Mouse (Mus musculus): Measurements from ENCODE around the gene Smpd3.

Smpd3 gene

DNA sequence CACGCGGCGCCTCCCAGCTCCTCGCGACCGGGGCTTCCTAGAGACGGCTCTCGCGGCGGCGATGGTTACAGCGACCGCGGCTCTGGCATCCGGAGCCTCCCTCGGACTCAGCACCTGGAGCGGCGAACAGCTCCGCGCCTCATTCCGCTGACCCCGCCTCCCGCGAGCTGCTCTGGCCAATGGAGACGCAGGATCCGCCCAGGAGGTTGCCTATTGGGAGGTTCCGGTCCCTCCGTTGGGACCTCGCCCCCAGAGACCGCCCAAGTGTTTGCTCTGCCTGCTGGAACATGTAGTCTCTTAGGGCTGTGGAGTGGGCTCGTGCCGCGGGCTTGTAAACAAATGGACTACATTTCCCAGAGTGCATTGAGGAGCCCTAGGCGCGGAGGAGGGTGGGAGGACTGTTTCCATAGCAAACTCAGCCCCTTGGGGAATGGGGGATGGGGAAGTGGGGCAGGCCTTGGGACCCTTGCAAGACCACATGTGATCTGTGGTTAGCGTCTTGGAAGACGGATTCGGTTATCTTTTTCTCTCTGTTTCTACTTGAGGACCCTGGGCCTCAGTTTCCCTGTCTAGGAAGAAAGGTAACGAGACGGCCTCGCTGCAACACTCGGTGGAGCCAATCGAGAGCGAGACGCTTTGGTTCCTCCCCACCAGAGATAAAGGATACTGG, at the start of gene Smpd3:
TSS of gene Smpd3 (minus strand) at position 137 of the 670 bp plus-strand sequence.
- TF ChIP-seq GATA4 (IDR thresholded peaks at IDR 0.05; ENCODE audit: insufficient replicate concordance, low read length): no peak

DNA sequence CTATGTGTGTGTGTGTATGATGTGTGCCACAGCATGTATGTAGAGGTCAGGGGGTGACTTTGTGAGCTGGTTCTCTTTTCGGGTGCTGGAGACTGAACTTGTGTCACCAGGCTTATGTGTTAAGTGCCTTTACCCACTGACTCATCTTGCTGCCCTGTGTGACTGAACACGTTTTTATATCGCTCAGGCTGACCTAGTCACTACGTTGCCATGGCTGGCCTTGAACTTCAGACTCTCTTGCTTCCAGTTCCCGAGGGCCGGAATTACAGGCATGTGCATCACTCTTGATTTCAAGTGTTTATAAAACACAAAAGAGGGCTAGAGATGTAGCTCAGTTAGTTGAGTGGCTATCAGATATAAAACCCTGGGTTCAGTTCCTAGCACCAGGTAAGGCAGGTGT, 43.2 kb upstream of the Smpd3 start:
- TF ChIP-seq GATA4 (IDR thresholded peaks at IDR 0.05; ENCODE audit: insufficient replicate concordance, low read length): no peak

DNA sequence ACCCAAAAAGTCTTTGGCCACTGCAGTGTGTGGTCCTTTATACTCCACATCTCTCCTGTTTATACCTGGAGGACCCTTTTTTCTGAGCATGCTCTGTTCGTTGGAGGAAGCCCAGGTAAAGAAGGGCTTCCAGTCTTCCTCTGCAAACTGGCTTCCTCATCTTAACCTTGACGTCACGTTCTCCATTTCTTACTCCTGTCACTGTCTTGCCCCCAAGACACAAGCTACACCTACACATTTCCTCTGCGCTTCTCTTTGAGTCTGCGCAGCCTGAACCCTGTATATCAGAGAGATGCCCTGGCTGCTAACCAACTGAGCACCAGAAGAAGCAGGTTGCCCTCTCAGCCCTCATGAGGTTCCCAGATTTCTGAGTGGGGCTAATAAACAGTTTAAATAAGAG, 41.6 kb upstream of the Smpd3 start:
- no peak for TF ChIP-seq GATA4 (IDR thresholded peaks at IDR 0.05; ENCODE audit: insufficient replicate concordance, low read length)

DNA sequence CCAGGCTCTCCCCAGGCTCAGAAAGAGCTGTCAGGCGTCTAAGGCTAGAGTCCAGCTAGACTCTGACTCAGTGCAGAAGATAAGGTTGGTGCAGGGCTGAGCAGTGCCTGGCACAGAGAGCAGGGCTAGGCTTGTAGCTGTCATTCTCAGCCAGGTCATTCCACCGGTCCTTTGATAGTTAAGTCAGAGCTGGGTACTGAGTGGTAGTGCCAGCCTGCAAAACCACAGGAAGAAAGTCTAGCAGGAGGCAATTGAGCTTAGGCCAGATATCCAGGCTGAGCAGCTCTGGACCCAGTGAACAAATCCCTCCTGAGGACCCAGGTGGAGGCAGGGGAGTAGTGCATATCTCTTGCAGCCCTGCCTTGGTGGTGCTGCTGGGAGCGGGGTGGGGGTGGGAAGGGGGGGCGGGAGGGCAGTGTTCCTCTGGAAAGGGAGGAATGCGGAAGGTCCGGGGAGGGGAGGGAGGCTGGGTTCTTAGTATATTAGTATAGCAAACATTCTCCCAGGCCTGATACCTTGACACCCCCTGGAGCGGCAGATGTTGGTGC, 40.8 kb upstream of the Smpd3 start:
- no peak for TF ChIP-seq GATA4 (IDR thresholded peaks at IDR 0.05; ENCODE audit: insufficient replicate concordance, low read length)

DNA sequence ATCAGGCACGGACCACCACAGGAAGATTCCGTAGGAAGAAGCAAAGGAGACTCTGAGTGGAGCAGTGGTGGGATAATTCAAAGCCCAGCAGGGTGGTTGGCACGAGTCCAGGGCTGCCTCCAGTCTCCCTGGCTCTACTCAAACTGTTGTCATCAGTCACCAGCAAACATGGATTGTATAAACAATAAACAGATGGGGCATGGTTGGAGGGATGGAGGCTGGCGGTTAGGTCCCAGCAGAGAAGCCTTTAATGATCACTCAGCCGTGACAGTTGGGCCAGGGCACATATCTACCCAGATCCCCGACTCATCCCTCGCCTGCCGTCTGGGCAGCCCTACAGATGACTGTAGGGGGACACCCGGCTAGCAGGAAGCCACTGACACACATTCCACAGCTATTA, 39.1 kb upstream of the Smpd3 start:
- TF ChIP-seq GATA4 (IDR thresholded peaks at IDR 0.05; ENCODE audit: insufficient replicate concordance, low read length): no peak

DNA sequence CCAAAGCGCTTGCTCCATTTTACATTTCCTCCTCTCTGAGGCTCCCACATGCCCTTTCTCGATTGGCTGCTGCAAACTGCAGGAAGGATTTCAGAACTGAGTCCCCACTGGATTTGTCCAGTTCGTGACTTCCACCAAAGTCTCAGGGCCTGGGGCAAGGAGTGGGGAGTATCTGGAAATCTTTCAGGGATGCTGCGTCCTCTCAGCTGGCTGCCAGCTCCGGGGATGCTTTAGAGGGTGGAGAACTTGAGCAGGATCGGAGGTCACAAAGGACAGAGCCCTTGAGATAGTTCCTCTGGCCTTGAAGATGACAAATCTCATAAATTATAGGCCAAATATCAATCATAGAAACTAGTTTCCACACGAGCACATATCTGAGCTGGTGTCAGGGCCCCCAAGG, 38.2 kb upstream of the Smpd3 start:
- no peak for TF ChIP-seq GATA4 (IDR thresholded peaks at IDR 0.05; ENCODE audit: insufficient replicate concordance, low read length)

DNA sequence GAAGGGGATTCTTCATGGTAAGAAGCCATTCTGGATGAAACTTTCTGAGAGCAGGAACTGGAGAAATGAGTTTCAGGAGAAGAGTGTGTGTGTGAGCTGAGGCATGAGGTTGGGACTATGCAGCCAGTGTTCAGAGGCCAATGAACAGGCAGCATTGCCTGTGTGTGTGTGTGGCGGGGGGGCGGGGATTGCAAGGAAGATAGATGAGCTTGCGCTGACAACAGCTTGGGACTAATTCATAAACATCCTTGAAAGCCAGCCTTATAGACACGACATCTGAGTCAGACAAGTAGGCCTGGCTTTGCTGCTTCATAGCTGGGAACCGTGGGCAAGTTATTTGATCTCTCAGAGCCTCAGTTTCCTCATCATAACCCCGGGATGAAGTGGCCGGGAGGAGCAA, 31.3 kb upstream of the Smpd3 start:
- TF ChIP-seq GATA4 (IDR thresholded peaks at IDR 0.05; ENCODE audit: insufficient replicate concordance, low read length): no peak

DNA sequence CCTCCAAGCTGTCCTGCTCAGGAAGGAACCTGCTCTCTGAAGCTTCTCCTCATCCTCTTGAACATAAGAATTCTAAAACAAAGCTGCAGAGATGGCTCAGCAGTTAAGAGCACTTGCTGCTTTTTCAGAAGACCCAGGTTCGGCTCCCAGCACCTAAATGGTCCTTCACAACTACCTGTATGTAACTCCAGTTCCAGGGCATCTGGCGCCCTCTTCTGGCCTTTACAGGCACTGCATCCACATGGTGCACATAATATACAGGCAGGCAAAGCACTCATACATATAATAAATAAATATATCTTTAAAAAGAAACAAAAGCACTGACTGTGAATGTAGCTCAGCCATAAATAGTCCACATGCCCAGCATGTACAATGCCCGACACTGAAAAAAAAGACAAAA, 30.7 kb upstream of the Smpd3 start:
- no peak for TF ChIP-seq GATA4 (IDR thresholded peaks at IDR 0.05; ENCODE audit: insufficient replicate concordance, low read length)

DNA sequence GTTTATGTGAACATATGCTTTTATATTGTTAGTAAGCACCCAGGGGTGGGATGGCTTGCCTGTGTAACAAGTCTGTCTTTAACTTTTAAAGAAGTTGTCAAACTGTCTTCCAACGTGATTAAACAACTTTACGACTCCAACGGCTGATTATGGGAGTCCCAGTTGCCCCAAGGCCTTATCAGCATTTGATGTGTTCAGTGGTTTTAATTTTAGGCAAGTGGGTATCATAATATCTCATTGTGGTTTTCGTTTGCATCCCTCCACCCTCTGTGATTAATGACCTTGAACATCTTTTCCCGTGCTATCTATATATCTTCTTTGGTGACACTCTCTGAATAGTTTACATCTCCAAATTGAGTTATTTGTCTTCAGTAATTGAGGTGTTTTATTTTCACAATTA, 27.0 kb upstream of the Smpd3 start:
- no peak for TF ChIP-seq GATA4 (IDR thresholded peaks at IDR 0.05; ENCODE audit: insufficient replicate concordance, low read length)

DNA sequence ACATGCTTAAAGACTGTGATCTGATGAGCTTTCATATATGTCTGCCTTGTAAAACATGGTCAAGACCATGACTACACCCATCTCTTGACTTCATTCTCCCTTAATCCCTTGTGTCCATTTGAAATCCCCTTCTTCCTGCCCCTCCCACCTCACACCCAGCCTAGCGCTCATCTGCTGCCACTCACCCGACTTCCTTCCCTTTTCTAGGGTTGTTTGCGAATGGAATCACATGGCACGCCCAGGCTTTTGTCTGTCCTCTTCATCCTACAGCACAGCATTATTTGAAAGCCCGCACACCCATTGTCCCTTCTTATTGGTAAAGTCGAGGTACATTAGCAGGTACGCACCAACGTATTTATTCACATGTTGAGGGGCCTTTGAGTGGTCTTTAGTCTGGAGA, 26.5 kb upstream of the Smpd3 start:
- no peak for TF ChIP-seq GATA4 (IDR thresholded peaks at IDR 0.05; ENCODE audit: insufficient replicate concordance, low read length)

DNA sequence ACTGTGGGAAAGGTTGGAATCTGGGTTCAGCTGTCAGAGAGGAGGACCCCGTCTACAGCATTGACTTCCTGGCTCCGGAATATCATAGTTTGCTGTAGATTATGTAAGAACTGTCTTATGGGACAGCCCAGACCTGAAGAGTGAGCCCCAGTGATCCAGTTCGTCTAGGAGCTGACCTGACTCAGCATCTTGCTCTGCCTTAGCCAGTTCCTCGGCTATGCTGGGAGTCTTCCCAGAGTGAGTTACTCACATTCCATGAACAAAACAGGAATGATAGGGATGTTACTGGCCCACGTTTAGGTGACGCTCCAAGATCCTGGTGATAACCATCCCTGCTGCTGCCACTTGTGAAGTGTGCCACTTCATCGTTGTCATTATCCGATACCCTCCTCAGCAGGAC, 25.5 kb upstream of the Smpd3 start:
- TF ChIP-seq GATA4 (IDR thresholded peaks at IDR 0.05; ENCODE audit: insufficient replicate concordance, low read length): no peak

DNA sequence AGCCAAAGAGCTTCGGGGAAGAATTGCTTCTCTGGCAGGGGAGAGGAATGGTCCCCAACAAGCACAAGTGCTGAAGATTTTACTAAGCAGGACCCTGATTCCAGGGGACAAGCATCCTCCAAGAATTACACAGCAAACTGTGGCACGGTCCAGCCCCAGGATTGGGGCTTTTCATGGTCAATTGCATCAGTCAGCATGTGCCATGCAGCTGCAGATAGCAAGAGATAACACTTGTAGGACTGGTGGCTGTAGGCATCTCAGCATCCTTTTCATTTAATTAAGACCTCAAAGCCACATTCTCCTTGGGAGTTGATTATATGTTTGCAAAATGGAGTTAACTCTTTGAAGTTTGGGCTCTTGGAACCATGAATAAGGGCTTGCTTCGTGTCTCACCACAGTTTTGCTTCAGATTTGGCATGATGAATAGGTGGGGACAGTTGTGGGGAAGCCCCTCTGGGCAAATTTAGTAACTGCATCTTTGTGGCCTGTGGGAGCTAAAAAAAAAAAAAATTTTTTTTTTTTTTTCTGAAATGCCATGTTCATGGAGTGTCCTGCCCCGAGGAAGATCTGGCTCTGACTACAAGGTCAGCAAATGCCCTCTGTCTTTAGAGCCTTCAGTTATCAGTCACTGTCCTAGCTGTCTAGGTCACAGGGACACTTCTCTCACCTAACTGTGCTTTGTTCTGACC, 22.0 kb upstream of the Smpd3 start:
- no peak for TF ChIP-seq GATA4 (IDR thresholded peaks at IDR 0.05; ENCODE audit: insufficient replicate concordance, low read length)

DNA sequence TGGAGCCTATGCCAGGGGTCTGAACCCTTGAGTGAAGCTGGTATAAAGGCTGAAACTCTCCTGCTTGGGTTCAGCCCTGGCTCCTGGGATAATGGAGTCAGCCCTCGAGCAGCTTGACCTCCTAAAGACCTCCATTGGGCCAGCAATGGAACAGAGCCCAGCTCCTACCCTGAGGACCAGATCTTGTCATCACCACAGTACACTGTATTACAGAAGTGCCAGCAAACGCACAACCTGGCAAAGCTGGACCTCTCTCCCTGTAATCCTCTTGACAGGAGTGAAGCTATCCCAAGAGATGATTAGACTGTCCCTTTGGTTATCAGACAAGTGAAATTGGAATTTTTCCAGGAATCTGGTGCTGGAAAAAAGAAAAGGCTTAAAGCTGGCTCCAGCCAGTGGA, 13.3 kb upstream of the Smpd3 start:
- no peak for TF ChIP-seq GATA4 (IDR thresholded peaks at IDR 0.05; ENCODE audit: insufficient replicate concordance, low read length)

DNA sequence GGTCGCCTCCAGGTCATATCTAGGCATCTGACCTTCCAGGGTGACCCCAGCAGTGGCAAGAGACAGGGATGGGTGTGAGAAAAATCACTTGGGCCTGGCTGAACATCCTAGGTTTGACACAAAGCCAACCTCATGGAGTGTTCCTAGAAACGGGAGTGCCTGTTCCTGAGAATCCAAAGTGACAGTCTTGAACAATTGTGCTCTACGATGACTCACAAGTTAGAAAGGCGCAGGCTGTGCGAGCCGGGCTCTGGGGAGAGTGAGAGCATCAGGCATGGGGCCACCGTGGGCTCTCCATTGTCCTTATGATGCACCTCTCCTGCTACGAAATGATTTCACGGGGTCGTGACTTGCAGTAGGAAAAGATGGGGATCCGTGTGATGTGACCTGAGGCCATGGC, 11.6 kb upstream of the Smpd3 start:
- no peak for TF ChIP-seq GATA4 (IDR thresholded peaks at IDR 0.05; ENCODE audit: insufficient replicate concordance, low read length)

DNA sequence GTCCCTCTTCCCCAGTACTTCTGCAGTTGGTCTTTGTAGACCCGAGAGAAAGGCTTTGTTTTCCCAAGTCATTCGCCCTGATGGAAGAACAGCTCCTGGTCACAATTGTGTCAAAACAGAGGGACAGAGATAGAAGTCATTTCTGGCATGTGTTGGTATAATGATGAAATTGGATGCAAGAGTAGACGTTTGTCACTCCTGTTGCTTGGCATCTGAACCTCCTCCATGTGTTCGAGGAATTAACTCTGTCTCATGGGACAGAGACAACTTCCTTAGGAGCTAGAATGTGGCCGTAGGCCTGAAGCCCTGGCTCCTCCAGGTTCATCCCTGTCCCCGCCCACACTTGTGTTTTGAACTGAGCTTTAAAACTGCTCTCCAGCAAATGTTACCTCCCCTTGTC, 8.3 kb upstream of the Smpd3 start:
- no peak for TF ChIP-seq GATA4 (IDR thresholded peaks at IDR 0.05; ENCODE audit: insufficient replicate concordance, low read length)

DNA sequence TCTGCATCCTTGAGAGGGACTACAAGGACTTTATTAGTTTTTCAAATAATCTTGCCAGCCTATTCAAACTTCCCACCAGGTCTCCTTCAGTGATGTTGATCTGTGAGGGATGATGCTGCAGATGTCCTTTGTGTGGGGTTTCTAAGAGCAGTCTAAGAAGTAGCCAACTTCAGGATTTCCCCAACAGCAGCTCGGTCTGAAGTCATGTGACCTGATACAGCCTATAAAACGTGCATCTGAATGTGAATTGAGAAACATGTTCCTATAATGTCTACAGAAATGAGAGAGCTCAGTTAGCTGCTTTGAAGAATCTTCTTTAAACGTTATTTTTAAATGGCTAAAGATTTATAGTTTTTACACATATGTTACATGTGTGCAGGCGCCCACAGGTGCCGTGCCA, 5.7 kb upstream of the Smpd3 start:
- TF ChIP-seq GATA4 (IDR thresholded peaks at IDR 0.05; ENCODE audit: insufficient replicate concordance, low read length): no peak

DNA sequence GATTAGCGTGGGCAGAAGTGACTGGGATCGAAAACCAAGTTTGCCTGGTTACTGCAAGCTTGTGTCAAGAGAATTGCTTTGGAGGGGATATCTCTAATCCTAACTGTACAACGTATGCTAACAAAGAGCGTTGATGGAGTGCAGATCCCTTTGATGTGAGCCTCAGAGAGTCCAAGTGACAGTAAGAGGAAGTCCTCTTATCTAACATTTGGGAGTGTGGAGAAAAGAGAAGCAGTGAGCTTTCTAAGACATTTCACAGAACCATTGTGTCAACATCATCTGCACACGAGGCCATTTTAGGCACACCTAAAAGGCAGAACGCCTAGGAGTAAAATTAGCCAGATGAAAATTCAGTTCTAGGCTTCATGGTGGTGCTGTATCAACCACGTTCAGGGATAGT, 5.0 kb upstream of the Smpd3 start:
- no peak for TF ChIP-seq GATA4 (IDR thresholded peaks at IDR 0.05; ENCODE audit: insufficient replicate concordance, low read length)
